Comparison of ENCODE assay signal across 20 mouse cellular contexts in genomic region chr5:30797982-30798381, GRCm38 (mm10). TPM values are rescaled to one million over a fixed set of nuclear protein-coding genes. Genes with fewer than 3 reads are reported as not detected.
DNase-seq lines count a peak whose midpoint lies in the region; ATAC-seq and TF ChIP-seq lines count a peak whose summit lies in the region.
"Had no signal": no experiment of that assay in that cellular context is flagged by ENCODE, and none has a peak within 500 bp of the region (broad histone marks: within the 10 kb centered on the region; RNA-seq: fewer than 3 reads in every experiment).

No protein-coding gene starts in this region.

- no peaks in the 10 kb centered on the region for H3K79me2 ChIP-seq in MEL (ENCODE audit: control insufficient read depth, insufficient read depth, low read length, poor library complexity)

- H3K4me2 ChIP-seq in heart, embryonic 11.5 days = no peak overlapping the region
- peak overlapping the region; percentile 56 for H3K4me2 ChIP-seq in liver, embryonic 14.5 days (ENCODE audit: low read depth)
- H3K4me2 ChIP-seq: hindbrain, embryonic 15.5 days had no signal

- no peak overlapping the region for H3K27ac ChIP-seq in heart, embryonic 11.5 days (ENCODE audit: low read depth, low read length)
- peak overlapping the region; percentile 67 for H3K27ac ChIP-seq in MEL (ENCODE audit: control insufficient read depth, low read depth, low read length)
- H3K27ac ChIP-seq in liver, embryonic 14.5 days = peak overlapping the region; percentile 70
- H3K27ac ChIP-seq: gastrocnemius, adult 2 months; hindbrain, embryonic 15.5 days; kidney, postnatal 0 days had no signal

- TF ChIP-seq RAD21 in MEL (IDR thresholded peaks at IDR 0.05; ENCODE audit: low read depth, low read length) = no peak

- no peak for TF ChIP-seq POLR2A in MEL (IDR thresholded peaks at IDR 0.05; ENCODE audit: control insufficient read depth in 1 of 2, insufficient read depth in 1 of 2, low read depth in 1 of 2, low read length in 2 of 2, poor library complexity in 1 of 2)

- no peak overlapping the region for H3K4me3 ChIP-seq in heart, embryonic 11.5 days (ENCODE audit: low read depth, low read length)
- H3K4me3 ChIP-seq in MEL (ENCODE audit: control insufficient read depth in 1 of 2, insufficient read depth in 1 of 2, low read depth in 2 of 2, low read length in 2 of 2) = peak overlapping the region in 1 of 2 experiments; percentile 17; a peak in 1 of 4 replicates
- H3K4me3 ChIP-seq in liver, embryonic 14.5 days (ENCODE audit: insufficient read depth in 1 of 2, low read depth in 2 of 2, low read length in 2 of 2) = peak overlapping the region; percentile 11 to 30; a peak in 3 of 4 replicates
- H3K4me3 ChIP-seq: embryonic facial prominence, embryonic 10.5 days; gastrocnemius, adult 2 months; hindbrain, embryonic 15.5 days had no signal

- intact Hi-C loops in left cerebral cortex, postnatal 36 days (cut with DNase I) = loop anchor here (5.0 to 10.0 kb wide), 2 partner anchors 86 to 583 kb away; partner anchors contain the start of gene Dpysl5

- DNase-seq in heart, adult 11 months = peak; percentile 78
- DNase-seq in 416B (ENCODE audit: low read depth) (peak; percentile 31), MEL (ENCODE audit: low read depth, low spot score) (peak; percentile 76)
- DNase-seq in liver, embryonic 14.5 days (ENCODE audit: low read depth in 3 of 3, low spot score in 3 of 3) = no peak
- DNase-seq in left cerebral cortex, adult 9 months (ENCODE audit: low spot score in 2 of 2) = no peak
- no peak for DNase-seq in cerebellum, adult 8-10 months
- DNase-seq in left cerebral cortex, postnatal 36 days (ENCODE audit: low spot score in 2 of 2) = no peak
- DNase-seq: adrenal gland, postnatal 14 days; cerebellum, adult 9-11 months; gastrocnemius, adult 2 months; heart, postnatal 4 days; kidney, adult 2 months; layer of hippocampus, adult 9-11 months; left cerebral cortex, postnatal 4 days; lung, postnatal 14 days; right cerebral cortex, postnatal 14 days had no signal

- no peak for TF ChIP-seq CTCF in MEL (IDR thresholded peaks at IDR 0.05 in 2 of 3, conservative IDR thresholded peaks at IDR 0.05 in 1 of 3; ENCODE audit: control insufficient read depth in 1 of 3, insufficient read depth in 1 of 3, low read depth in 2 of 3, low read length in 3 of 3, poor library complexity in 1 of 3, severe bottlenecking in 1 of 3)
- no peak for TF ChIP-seq CTCF in liver, embryonic 14.5 days (IDR thresholded peaks at IDR 0.05; ENCODE audit: low read depth)

- H3K36me3 ChIP-seq in heart, embryonic 11.5 days (ENCODE audit: control insufficient read depth, insufficient read depth, low read length) = no peaks in the 10 kb centered on the region
- H3K36me3 ChIP-seq in MEL (ENCODE audit: control insufficient read depth in 1 of 2, insufficient read depth in 2 of 2, low read length in 2 of 2) = peaks cover 0 to 20% of the 10 kb centered on the region in 2 experiments; a peak in 2 of 4 replicates
- no peaks in the 10 kb centered on the region for H3K36me3 ChIP-seq in liver, embryonic 14.5 days (replicated peaks; ENCODE audit: control insufficient read depth, insufficient read depth, low read depth)

- WGBS in heart, embryonic 11.5 days (ENCODE audit: insufficient replicate concordance) = 44% methylated on average over 8 of the region's 8 CpGs
- WGBS in liver, embryonic 14.5 days (ENCODE audit: insufficient replicate concordance) = 38% methylated on average over 8 of the region's 8 CpGs

- 0 out of 2 replicates have a peak, but pooled peaks cover 5% of the 10 kb centered on the region for H3K4me1 ChIP-seq in heart, embryonic 11.5 days (ENCODE audit: control insufficient read depth, insufficient read depth, low read length)
- H3K4me1 ChIP-seq in MEL (ENCODE audit: control insufficient read depth in 1 of 2, insufficient read depth in 2 of 2, low read length in 2 of 2) = peaks cover 8 to 28% of the 10 kb centered on the region in 2 experiments
- H3K4me1 ChIP-seq in liver, embryonic 14.5 days (replicated peaks; ENCODE audit: control insufficient read depth in 2 of 2, insufficient read depth in 2 of 2, low read length in 1 of 2) = peaks cover 18 to 20% of the 10 kb centered on the region in 2 experiments

- peaks cover 2% of the 10 kb centered on the region; the same call in 1 of the 2 replicates for H3K27me3 ChIP-seq in heart, embryonic 11.5 days (ENCODE audit: control insufficient read depth, insufficient read depth, low read length)
- peaks cover 18 to 19% of the 10 kb centered on the region in 2 experiments for H3K27me3 ChIP-seq in MEL (ENCODE audit: control insufficient read depth in 1 of 2, insufficient read depth in 2 of 2, low read length in 2 of 2)
- H3K27me3 ChIP-seq in liver, embryonic 14.5 days (ENCODE audit: control insufficient read depth, insufficient read depth, low read length) = no peaks in the 10 kb centered on the region
- H3K27me3 ChIP-seq: hindbrain, embryonic 15.5 days had no signal

- no peak for ATAC-seq in heart, embryonic 11.5 days (replicated peaks; ENCODE audit: insufficient number of reproducible peaks, low FRiP score, low TSS enrichment)
- peak; percentile 30; the same call in 1 of the 2 replicates for ATAC-seq in liver, embryonic 14.5 days (ENCODE audit: insufficient read depth)

- no peaks in the 10 kb centered on the region for H3K9me3 ChIP-seq in heart, embryonic 11.5 days (replicated peaks; ENCODE audit: control insufficient read depth, low read length)
- H3K9me3 ChIP-seq in MEL (replicated peaks; ENCODE audit: insufficient read depth, low read length) = no peaks in the 10 kb centered on the region
- H3K9me3 ChIP-seq in liver, embryonic 14.5 days (ENCODE audit: control insufficient read depth, low read length) = no peaks in the 10 kb centered on the region
- H3K9me3 ChIP-seq: embryonic facial prominence, embryonic 10.5 days; hindbrain, embryonic 15.5 days had no signal

- H3K9ac ChIP-seq in heart, embryonic 11.5 days (ENCODE audit: low read depth, low read length) = no peak overlapping the region
- H3K9ac ChIP-seq in MEL (ENCODE audit: control insufficient read depth, low read depth, low read length, poor library complexity, severe bottlenecking) = no peak overlapping the region
- peak overlapping the region; percentile 35 for H3K9ac ChIP-seq in liver, embryonic 14.5 days (replicated peaks)

- no peak; a peak in 1 of 4 replicates for TF ChIP-seq EP300 in MEL (IDR thresholded peaks at IDR 0.05; ENCODE audit: low read depth in 1 of 2, low read length in 2 of 2)
- no peak for TF ChIP-seq EP300 in liver, embryonic 14.5 days (IDR thresholded peaks at IDR 0.05; ENCODE audit: low read depth)

TF ChIP-seq in MEL, 35 proteins besides CTCF, POLR2A, EP300 and RAD21:
- no peak for TF ChIP-seq SIN3A (IDR thresholded peaks at IDR 0.05; ENCODE audit: low read length)
- no peak for TF ChIP-seq USF1 (IDR thresholded peaks at IDR 0.05; ENCODE audit: low read depth, low read length)
- TF ChIP-seq ZNF384 (IDR thresholded peaks at IDR 0.05; ENCODE audit: low read depth, low read length) = no peak
- TF ChIP-seq JUND (IDR thresholded peaks at IDR 0.05; ENCODE audit: low read depth, low read length) = 0 out of 2 replicates have a peak, but pooled peaks have one; percentile 34
- peak; percentile 33; the same call in 1 of the 2 replicates for TF ChIP-seq ETS1 (IDR thresholded peaks at IDR 0.05; ENCODE audit: low read depth, low read length)
- TF ChIP-seq POLR2AphosphoS5 (IDR thresholded peaks at IDR 0.05; ENCODE audit: borderline replicate concordance, low read depth, low read length) = no peak
- no peak for TF ChIP-seq SMC3 (IDR thresholded peaks at IDR 0.05; ENCODE audit: low read depth, low read length)
- TF ChIP-seq ZKSCAN1 (IDR thresholded peaks at IDR 0.05; ENCODE audit: low read depth, low read length) = no peak
- no peak for TF ChIP-seq MEF2A (IDR thresholded peaks at IDR 0.05; ENCODE audit: extremely low read depth, insufficient replicate concordance, low read depth, low read length, poor library complexity, severe bottlenecking)
- TF ChIP-seq GATA1 (IDR thresholded peaks at IDR 0.05; ENCODE audit: low read depth, low read length) = peak; percentile 52; the same call in 1 of the 2 replicates
- no peak; the same call in 1 of the 2 replicates for TF ChIP-seq TCF12 (IDR thresholded peaks at IDR 0.05; ENCODE audit: low read depth, low read length)
- TF ChIP-seq E2F4 (IDR thresholded peaks at IDR 0.05; ENCODE audit: borderline replicate concordance, low read depth, low read length) = no peak
- TF ChIP-seq USF2 (IDR thresholded peaks at IDR 0.05; ENCODE audit: borderline replicate concordance in 1 of 2, insufficient read depth in 1 of 2, low read depth in 1 of 2, low read length in 2 of 2) = no peak
- no peak for TF ChIP-seq GABPA (IDR thresholded peaks at IDR 0.05; ENCODE audit: low read depth, low read length)
- no peak for TF ChIP-seq CHD1 (IDR thresholded peaks at IDR 0.05; ENCODE audit: low read depth, low read length)
- no peak for TF ChIP-seq ZMIZ1 (IDR thresholded peaks at IDR 0.05; ENCODE audit: low read depth, low read length)
TF ChIP-seq in MEL: peak in this region for 3.

RNA-seq across cellular contexts. Expression of gene Mapre3, which starts 16.5 kb away (rescaled TPM):
- polyA plus RNA-seq in heart, embryonic 11.5 days (2014; fragmentation: Nextera tagmentation; extraction: Ambion mirVana) = 14.2 and 17.9 TPM in 2 replicates
- 0.04 TPM in 1 of 2 replicates, not detected in the other for total RNA-seq in MEL (2012; rRNA removed)
- polyA plus RNA-seq in MEL (2012; ENCODE audit: insufficient read depth in 1 of 2, insufficient read length in 2 of 2, low read depth in 1 of 2, low replicate concordance in 2 of 2, missing spikeins in 1 of 2) = under 1 TPM in 1 of 2 experiments, not detected in 1; 0.81 TPM
- polyA plus RNA-seq in liver, embryonic 14.5 days (2012; rRNA removed) = 1.9 and 2.4 TPM in 2 replicates
- polyA plus RNA-seq in liver, embryonic 14.5 days (2014; fragmentation: Nextera tagmentation; extraction: Ambion mirVana) = 1.2 and 1.4 TPM in 2 replicates
- total RNA-seq in left cerebral cortex, postnatal 36 days (2021) = 100 to 1,000 TPM; 223 to 238 TPM

Comparison
In these comparisons a context has a peak if more than half of its experiments do, and no peak if none do; other contexts are left out.
1. DNase-seq: peak in heart, adult 11 months (single experiment), 416B (single experiment) and MEL (single experiment); none in liver, embryonic 14.5 days (0 of 3), left cerebral cortex, adult 9 months (0 of 2), cerebellum, adult 8-10 months (single experiment) and left cerebral cortex, postnatal 36 days (0 of 2).